Mouse (Mus musculus): ENCODE results near the gene Xpot. TPM values are rescaled to one million over a fixed set of nuclear protein-coding genes. Genes with fewer than 3 reads are reported as not detected.

Xpot gene
- total RNA-seq, 2 experiments from 2014 or later = 62.1 to 67.3 TPM

DNA sequence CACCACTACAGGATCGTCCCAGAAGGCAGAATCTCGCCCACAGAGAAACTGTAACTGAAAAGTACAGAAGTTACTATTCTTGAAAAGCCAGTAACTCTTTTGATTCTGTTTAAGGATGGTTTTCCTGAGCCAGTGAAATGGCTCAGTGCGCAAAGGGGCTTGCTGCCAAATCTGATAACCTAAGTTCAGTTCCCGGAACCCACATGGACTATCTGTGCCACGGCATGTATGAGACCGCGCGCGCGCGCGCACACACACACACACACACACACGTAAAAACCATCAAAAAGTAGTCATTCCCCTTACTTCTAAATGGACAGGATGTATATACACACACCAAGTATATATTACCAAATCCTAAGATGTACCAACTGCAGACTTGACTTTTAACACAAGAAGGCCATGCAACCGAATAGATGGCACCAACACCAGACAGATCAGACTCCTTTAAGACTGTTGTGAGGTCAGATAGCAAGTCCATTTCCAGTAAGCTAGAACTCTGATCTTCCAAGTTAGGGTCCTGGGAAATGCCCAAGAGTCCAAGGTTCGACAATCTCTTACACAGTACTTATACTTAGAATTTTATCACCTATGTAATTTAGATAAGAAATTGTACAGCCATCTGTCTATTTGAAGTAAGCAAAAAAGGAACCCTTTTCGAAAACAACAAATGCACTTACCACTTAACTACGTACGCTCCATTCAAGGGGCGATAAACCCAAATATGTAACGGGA is 40.9 kb downstream of the Xpot start:
- intact Hi-C loops (cut with DNase I) = no loop called here
- DNase-seq (ENCODE audit: low spot score in 2 of 2) = no peak

- intact Hi-C loops (cut with DNase I) = no loop called here
- no peak for DNase-seq (ENCODE audit: low spot score in 2 of 2)
These were observed 42.1 kb downstream of the Xpot start for GRCm38 (mm10) chr10:121584033-121584432.

DNA sequence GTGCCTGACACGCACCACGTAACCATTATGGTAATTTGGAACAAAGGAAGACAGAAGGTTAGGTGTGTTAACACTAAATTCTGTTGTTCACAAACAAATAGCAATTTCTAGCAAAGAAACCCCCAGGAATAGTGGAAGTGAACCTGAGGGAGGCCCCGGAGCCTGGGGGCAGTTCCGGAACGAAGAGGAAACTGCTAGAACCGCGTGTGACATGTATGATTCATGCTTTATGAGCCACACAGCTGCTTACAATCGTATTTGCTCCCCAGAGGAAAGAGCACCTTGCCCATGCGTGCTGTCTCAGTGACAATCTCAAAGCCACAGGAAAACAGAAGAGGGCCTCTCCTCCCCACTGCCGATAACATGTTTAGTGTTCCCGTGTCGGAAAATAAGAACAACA is 43.1 kb downstream of the Xpot start:
- intact Hi-C loops (cut with DNase I) = no loop called here
- DNase-seq (ENCODE audit: low spot score in 2 of 2) = no peak

- DNase-seq (ENCODE audit: low spot score in 2 of 2) = no peak
- intact Hi-C loops (cut with DNase I) = no loop called here
These were observed 43.8 kb downstream of the Xpot start for GRCm38 (mm10) chr10:121582287-121582686.

GRCm38 (mm10) chr10:121581405-121581804 is 44.7 kb downstream of the Xpot start:
- DNase-seq (ENCODE audit: low spot score in 2 of 2) = peak in 1 of 2 experiments; percentile 41
- intact Hi-C loops (cut with DNase I) = no loop called here

DNA sequence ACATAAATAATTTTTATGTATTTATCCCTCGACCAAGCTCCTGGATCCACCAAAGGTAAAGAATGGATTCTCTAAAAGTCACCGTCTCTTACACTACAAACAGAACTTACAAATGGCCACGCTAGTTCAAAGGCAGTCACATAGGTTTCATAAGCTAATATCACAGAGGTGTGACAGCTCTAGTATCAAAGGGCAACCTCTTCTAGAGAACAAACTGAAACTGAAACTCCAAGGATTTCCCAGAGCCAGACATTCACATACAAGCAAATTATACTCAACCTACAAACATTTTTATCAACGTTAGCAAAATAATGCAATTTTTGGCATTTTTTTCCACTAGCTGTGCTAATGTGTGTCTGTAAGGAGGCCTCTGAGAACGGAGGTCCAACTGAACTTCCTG is 45.8 kb downstream of the Xpot start:
- DNase-seq (ENCODE audit: low spot score in 2 of 2) = no peak
- intact Hi-C loops (cut with DNase I) = no loop called here

DNA sequence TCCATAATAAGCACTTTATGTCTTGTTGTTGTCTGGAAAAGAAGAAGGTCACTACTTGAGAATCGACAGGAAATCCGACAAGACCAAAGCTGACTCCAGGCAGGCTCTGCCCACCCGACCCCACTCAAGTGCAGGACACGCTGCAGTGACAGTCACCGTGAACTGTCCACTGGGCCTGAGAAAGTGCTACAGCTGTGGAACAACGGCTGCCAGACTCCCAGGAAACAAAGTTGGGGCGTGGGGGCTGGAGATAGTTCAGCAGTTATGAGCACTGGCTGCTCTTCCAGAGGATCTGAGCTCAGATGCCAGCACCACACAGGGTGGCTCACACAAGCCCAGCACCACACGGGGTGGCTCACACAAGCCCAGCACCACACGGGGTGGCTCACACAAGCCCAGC is 49.8 kb downstream of the Xpot start:
- intact Hi-C loops (cut with DNase I) = no loop called here

GRCm38 (mm10) chr10:121571511-121572147 is 54.5 kb downstream of the Xpot start:
- no peak for DNase-seq (ENCODE audit: low spot score in 2 of 2)
- intact Hi-C loops (cut with DNase I) = no loop called here

More for the DNA sequence above, 49.8 kb downstream of the Xpot start:
- no peak for DNase-seq (ENCODE audit: low spot score in 2 of 2)

GRCm38 (mm10) chr10:121571031-121571430 is 55.1 kb downstream of the Xpot start:
- DNase-seq (ENCODE audit: low spot score in 2 of 2) = no peak
- intact Hi-C loops (cut with DNase I) = no loop called here

DNA sequence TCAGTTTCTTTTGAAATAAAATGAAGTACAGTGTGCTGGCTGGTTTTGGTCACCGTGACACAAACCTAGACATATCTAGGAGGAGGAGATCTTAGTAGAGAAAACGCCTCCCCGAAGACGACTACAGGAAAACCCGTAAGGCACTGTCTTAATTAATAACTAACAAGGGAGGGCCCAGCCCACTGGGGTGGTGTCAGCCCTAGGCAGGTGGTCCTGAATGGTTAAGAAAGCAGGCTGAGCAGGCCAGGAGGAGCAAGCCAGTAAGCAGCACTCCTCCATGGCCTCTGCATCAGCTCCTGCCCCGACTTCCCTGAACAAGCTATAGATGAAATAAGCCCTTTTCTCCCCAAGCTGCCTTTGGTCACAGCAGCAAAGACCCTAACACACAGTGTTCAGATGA is 56.3 kb downstream of the Xpot start:
- intact Hi-C loops (cut with DNase I) = no loop called here
- DNase-seq (ENCODE audit: low spot score in 2 of 2) = no peak

DNA sequence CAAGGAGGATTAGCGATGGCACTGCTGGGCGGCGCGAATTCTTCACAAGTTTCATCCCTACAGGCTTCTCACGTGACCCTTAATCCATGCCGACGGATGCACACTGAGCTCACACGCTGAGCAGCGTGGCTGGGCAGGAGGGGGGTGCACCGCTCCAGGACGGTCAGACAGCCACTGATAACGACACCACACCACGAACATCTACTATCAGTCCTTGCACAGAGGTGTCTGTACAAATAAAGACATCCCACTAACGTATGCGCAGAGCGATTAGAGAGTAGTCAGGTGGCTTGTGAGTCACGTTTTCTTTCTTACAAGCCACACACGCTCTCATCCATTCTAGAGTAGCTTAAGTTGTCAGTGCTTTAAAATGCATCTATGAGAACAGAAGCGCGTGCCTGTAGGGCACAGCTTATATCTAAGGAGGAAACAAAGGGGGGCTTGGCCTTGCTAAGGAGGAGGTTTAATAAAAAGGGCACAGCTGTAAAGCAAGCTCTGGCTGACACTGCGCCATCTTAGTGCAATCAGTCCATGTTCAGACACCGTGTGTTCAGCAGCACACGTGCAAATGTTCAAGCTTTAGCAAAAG is 57.0 kb downstream of the Xpot start:
- intact Hi-C loops (cut with DNase I) = no loop called here
- DNase-seq (ENCODE audit: low spot score in 2 of 2) = no peak

DNA sequence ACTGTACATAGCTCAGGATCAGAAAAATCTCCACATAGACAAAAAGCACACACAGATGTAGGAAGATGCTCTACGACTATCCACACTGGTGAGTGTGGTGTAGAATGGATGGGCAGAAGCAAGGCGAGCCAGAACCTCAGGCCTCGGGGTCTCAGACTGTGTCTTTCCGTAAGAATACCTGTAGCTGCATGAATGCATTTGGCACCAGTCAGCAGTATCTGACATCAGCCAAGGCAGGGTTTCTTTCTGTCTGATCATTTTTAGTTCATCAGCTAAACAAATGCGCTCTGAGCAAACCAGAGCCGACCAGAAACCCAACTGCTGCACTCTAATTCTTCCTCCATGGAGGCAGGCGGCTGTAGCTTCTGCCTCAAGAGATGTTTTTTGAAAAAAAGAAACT is 57.6 kb downstream of the Xpot start:
- intact Hi-C loops (cut with DNase I) = no loop called here
- no peak for DNase-seq (ENCODE audit: low spot score in 2 of 2)

DNA sequence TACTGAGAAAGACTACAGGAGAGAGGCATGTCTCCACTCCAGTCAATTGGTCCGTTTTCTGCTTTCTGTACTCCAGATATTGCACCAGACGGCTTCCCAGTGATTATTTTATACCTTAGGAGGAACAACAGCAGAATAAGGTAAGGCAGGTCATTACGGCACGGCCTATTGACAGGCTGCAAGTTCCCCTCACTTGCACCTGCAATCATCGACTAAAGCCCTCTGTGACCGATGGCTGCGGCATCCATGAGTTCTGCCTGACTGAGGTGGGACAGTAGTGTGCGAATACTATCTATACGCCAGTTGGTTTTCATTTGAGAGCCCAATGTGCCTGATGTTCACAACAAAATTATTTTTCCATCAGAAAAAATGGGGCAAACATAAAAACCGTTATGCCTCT is 58.1 kb downstream of the Xpot start:
- intact Hi-C loops (cut with DNase I) = no loop called here
- no peak for DNase-seq (ENCODE audit: low spot score in 2 of 2)

DNA sequence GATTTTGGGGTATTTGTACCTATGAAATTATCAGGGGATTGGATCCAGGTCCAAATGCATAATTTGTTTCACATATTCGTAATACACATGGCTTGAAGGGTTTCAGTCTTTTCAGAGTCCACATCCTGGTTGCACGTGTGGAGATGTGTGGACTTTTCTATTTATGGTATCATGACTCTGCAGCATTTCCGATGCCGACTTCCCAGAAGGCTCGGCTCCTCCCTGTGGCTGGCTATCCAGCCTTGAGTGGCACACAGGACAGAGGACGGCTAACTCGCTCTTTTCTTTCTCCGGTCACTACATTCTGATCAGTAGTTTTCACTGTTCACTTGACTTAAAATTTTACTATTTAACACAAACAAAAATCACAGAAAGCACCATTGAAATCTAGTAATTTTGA is 61.7 kb downstream of the Xpot start:
- no peak for DNase-seq (ENCODE audit: low spot score in 2 of 2)
- intact Hi-C loops (cut with DNase I) = no loop called here

DNA sequence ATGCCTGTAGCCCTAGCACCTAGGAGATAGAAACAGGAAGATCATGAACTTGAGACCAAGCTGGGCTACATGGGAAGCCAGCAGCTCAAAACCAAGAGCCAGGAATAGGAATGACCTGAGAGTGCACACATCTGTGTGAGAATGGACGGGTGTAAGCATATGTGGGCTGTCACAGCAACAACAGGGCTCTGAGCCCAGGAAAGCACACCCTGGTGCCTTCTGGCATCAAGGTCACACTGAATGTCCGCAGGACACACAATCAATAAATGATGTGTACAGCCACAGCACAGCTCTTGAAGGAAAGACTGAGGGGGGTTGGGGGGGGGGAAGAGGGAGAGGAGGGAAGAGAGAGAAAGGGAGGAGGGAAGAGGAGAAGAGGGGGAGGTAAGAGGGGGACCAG is 67.9 kb downstream of the Xpot start:
- intact Hi-C loops (cut with DNase I) = no loop called here
- DNase-seq (ENCODE audit: low spot score in 2 of 2) = no peak

DNA sequence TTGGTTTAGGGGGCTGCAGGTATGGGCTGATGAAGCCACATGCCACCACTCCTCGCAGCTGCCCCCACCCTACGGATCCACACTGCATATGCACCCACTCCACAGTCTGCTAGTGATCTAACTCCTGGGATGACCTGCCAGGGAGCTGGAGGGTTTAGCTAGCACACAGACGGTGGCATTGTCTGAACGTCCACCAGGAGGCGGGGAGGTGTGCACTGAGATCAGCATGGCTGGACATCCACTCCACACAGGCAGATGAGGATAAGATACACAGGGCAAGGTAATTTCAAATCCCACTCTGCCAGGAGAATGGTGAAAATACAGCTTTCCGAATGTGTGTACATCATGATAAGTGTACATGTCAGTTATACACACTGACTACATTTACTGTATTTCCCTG is 69.9 kb downstream of the Xpot start:
- intact Hi-C loops (cut with DNase I) = no loop called here
- DNase-seq (ENCODE audit: low spot score in 2 of 2) = no peak

DNA sequence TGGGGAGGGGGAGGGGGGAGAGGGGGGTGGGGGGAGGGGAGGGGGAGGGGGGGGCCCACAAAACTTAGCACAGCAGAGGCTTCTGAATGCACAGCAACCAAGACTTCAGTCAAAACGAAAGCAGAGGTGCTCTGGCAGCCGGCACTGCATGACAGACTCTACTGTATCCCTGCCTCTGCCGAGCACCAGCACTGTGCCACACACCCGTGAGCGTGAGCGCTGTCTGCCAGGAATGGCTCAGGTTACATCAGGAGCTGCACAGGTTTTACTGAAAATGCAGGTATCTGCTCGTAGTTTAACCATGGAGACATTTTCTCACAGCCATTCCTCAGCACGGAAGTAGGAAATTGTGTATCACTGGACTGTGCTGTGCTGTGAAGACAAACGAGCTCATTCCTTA is 75.8 kb downstream of the Xpot start:
- intact Hi-C loops (cut with DNase I) = no loop called here
- no peak for DNase-seq (ENCODE audit: low spot score in 2 of 2)

- intact Hi-C loops (cut with DNase I) = no loop called here
- DNase-seq (ENCODE audit: low spot score in 2 of 2) = no peak
These were observed 76.5 kb downstream of the Xpot start for GRCm38 (mm10) chr10:121549670-121550069.

GRCm38 (mm10) chr10:121547162-121547561 is 79.0 kb downstream of the Xpot start:
- intact Hi-C loops (cut with DNase I) = no loop called here
- DNase-seq (ENCODE audit: low spot score in 2 of 2) = no peak

DNA sequence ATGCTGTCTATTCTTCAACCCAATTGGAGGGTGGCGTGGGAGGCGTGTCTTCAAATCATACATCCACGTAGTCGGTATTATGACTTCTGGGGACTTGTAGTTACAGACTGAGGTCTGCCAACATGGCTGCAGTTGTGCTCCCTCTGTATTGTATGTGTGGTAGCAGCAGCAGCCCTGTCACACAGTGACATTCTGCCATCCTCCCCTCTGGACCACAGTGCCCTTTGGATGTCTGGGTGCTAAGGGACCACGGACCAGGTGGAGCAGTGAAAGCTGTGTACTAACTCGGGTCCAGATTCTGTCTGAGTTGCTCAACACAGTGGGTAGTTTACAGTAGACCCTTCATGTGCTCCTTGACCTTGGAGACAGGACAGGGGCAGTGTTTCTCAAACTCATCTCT is 82.6 kb downstream of the Xpot start:
- intact Hi-C loops (cut with DNase I) = no loop called here
- DNase-seq (ENCODE audit: low spot score in 2 of 2) = no peak

DNA sequence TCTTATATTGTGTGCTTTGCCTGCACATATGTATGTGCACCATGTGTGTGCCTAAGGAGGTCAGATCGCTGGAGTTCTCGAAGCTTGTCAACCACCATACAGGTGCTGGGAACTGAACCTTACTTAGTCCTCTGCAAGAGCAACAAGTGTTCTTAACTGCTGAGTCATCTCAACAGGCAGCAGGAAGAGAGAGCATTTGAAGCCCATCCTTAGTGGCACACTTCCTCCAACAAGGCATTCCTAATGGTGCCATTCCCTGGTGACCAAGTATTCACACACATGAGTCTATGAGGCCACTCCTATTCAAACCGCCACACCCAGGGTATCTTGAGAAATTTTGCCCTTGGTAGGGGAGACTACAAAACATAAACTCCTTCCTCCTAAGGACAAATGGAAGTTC is 84.0 kb downstream of the Xpot start:
- no peak for DNase-seq (ENCODE audit: low spot score in 2 of 2)
- intact Hi-C loops (cut with DNase I) = no loop called here
